Mouse (Mus musculus) forebrain, embryonic 14.5 days (tissue): ENCODE data around the gene Nfat5. TPM values are rescaled to one million over a fixed set of nuclear protein-coding genes. Genes with fewer than 3 reads are reported as not detected.
A peak's percentile ranks its signal among the peaks of the same experiment; 100 is the strongest.

Experiments used
- ATAC-seq: fragments of 200-750 bp; cut with Nextera tagmentation; 2 replicates; pipeline ENCODE4 v1.8.0; 2017; ENCODE audit warnings: mild to moderate bottlenecking, moderate library complexity
- DNase-seq: peaks from one replicate; pipeline ENCODE4 v3.0.0-alpha.2; 2015; ENCODE audit warnings: low spot score
- H3K27ac ChIP-seq: fragments of 300-500 bp; sonication (generic); 2 replicates; pipeline ENCODE4 v1.5.1; 2014; ENCODE audit warnings: low read depth, mild to moderate bottlenecking, control low read depth, low read length, moderate library complexity
- H3K27me3 ChIP-seq: fragments of 300-500 bp; sonication (generic); replicated peaks from 2 replicates; pipeline ENCODE4 v1.6.1; 2014; ENCODE audit warnings: low read length, control low read depth, mixed read lengths; ENCODE audit not compliant: control insufficient read depth, insufficient read depth
- H3K36me3 ChIP-seq: fragments of 300-500 bp; sonication (generic); 2 replicates; pipeline ENCODE4 v1.6.1; 2014; ENCODE audit warnings: low read length, control low read depth; ENCODE audit not compliant: control insufficient read depth, insufficient read depth
- H3K4me1 ChIP-seq: fragments of 300-500 bp; sonication (generic); 2 replicates; pipeline ENCODE4 v1.6.1; 2014; ENCODE audit warnings: antibody characterized with exemption, low read length, control low read depth; ENCODE audit not compliant: control insufficient read depth, insufficient read depth
- H3K4me2 ChIP-seq: fragments of 300-500 bp; sonication (generic); 2 replicates; pipeline ENCODE4 v1.6.1; 2014; ENCODE audit warnings: mild to moderate bottlenecking, control low read depth, low read length
- H3K4me3 ChIP-seq: fragments of 300-500 bp; sonication (generic); 2 replicates; pipeline ENCODE4 v1.5.1; 2014; ENCODE audit warnings: low read depth, low read length, control low read depth
- H3K9ac ChIP-seq: fragments of 300-500 bp; sonication (generic); 2 replicates; pipeline ENCODE4 v1.6.1; 2014; ENCODE audit warnings: mild to moderate bottlenecking, low read length, control low read depth, moderate library complexity
- H3K9me3 ChIP-seq: fragments of 300-500 bp; sonication (generic); replicated peaks from 2 replicates; pipeline ENCODE4 v1.6.1; 2016; ENCODE audit warnings: low read length, control low read depth, mixed read lengths; ENCODE audit not compliant: control insufficient read depth
- WGBS: fragments of 180-500 bp; shearing (Covaris S2); extraction: QIAGEN DNeasy Blood & Tissue Kit; methylation state at CpG from one replicate; pipeline ENCODE4 v1.1.7; 2014; 5-methylcytosine and 5-hydroxymethylcytosine counted together
- polyA plus RNA-seq: library from polyadenylated mRNA; unstranded; fragments of >200 nt; fragmentation: Nextera tagmentation; extraction: Ambion mirVana; gene quantifications from 2 replicates; pipeline ENCODE4 v1.2.1, GENCODE M21; 2014

The Nfat5 gene
- polyA plus RNA-seq, 1 experiment from 2014 or later: 3.4 TPM

GRCm38 (mm10) chr8:107397665-107398064 is 104.4 kb downstream of the Nfat5 start:
- Histone ChIP-seq H3K4me2 (no peak overlapping the region), H3K9ac (no peak overlapping the region), H3K27ac (no peak overlapping the region), H3K36me3 (no peaks in the 10 kb centered on the region), H3K4me3 (no peak overlapping the region), H3K27me3 (no peaks in the 10 kb centered on the region), H3K4me1 (peaks cover under 1% of the 10 kb centered on the region), H3K9me3 (no peaks in the 10 kb centered on the region)
- WGBS: 61% methylated on average over 12 of the region's 12 CpGs
- ATAC-seq (no peak), DNase-seq (no peak)

- no peak overlapping the region for H3K4me3 ChIP-seq
- H3K27me3 ChIP-seq: no peaks in the 10 kb centered on the region
- DNase-seq (peak; percentile 46), ATAC-seq (no peak)
- H3K4me2 ChIP-seq: no peak overlapping the region
- H3K4me1 ChIP-seq: peaks cover 6% of the 10 kb centered on the region
- H3K9me3 ChIP-seq: no peaks in the 10 kb centered on the region
- no peak overlapping the region for H3K9ac ChIP-seq
- WGBS: 31% methylated on average over 9 of the region's 9 CpGs
- H3K27ac ChIP-seq: no peak overlapping the region; the same call in 1 of the 2 replicates
- H3K36me3 ChIP-seq: no peaks in the 10 kb centered on the region
Measured at GRCm38 (mm10) chr8:107399495-107399894, 106.2 kb downstream of the Nfat5 start.

- DNase-seq (no peak), ATAC-seq (no peak)
- Histone ChIP-seq H3K36me3 (no peaks in the 10 kb centered on the region), H3K27ac (no peak overlapping the region), H3K9me3 (no peaks in the 10 kb centered on the region), H3K9ac (no peak overlapping the region), H3K4me3 (no peak overlapping the region), H3K4me2 (no peak overlapping the region), H3K27me3 (no peaks in the 10 kb centered on the region), H3K4me1 (peaks cover 6% of the 10 kb centered on the region)
- WGBS: 76% methylated on average over 5 of the region's 5 CpGs
Measured at GRCm38 (mm10) chr8:107401866-107402265, 108.6 kb downstream of the Nfat5 start.

GRCm38 (mm10) chr8:107403038-107403781 is 109.9 kb downstream of the Nfat5 start, which contains the start of gene Nqo1:
Gene Nqo1 (minus strand): TSS chr8:107403206.
- Histone ChIP-seq H3K4me2 (peak within 1 kb of the TSS; percentile 55), H3K9me3 (no peaks in the 10 kb centered on the region), H3K36me3 (no peaks in the 10 kb centered on the region), H3K27me3 (no peaks in the 10 kb centered on the region), H3K4me3 (peak within 1 kb of the TSS; percentile 23), H3K27ac (no peak within 1 kb of the TSS), H3K4me1 (peaks cover 6% of the 10 kb centered on the region), H3K9ac (peak within 1 kb of the TSS; percentile 29; the same call in 1 of the 2 replicates)
- DNase-seq (peak; percentile 87), ATAC-seq (peak; percentile 94)
- WGBS: 12% methylated on average over 22 of the region's 22 CpGs

- no peak overlapping the region for H3K4me2 ChIP-seq
- H3K27me3 ChIP-seq: no peaks in the 10 kb centered on the region
- no peaks in the 10 kb centered on the region for H3K9me3 ChIP-seq
- H3K9ac ChIP-seq: no peak overlapping the region
- peaks cover 3% of the 10 kb centered on the region; the same call in 1 of the 2 replicates for H3K36me3 ChIP-seq
- H3K4me3 ChIP-seq: no peak overlapping the region
- no peak for DNase-seq
- ATAC-seq: no peak
- WGBS: 85% methylated on average over 4 of the region's 4 CpGs
- H3K4me1 ChIP-seq: peaks cover 6% of the 10 kb centered on the region
- H3K27ac ChIP-seq: no peak overlapping the region
Measured at GRCm38 (mm10) chr8:107404057-107404456, 110.8 kb downstream of the Nfat5 start.

GRCm38 (mm10) chr8:107405935-107406334 is 112.7 kb downstream of the Nfat5 start:
- H3K4me3 ChIP-seq: no peak overlapping the region
- no peak overlapping the region for H3K27ac ChIP-seq
- DNase-seq (no peak), ATAC-seq (no peak)
- no peaks in the 10 kb centered on the region for H3K9me3 ChIP-seq
- peaks cover 19% of the 10 kb centered on the region for H3K36me3 ChIP-seq
- no peaks in the 10 kb centered on the region for H3K27me3 ChIP-seq
- H3K9ac ChIP-seq: no peak overlapping the region
- H3K4me1 ChIP-seq: peaks cover 6% of the 10 kb centered on the region
- WGBS: 55% methylated on average over 3 of the region's 3 CpGs
- H3K4me2 ChIP-seq: no peak overlapping the region

- ATAC-seq: no peak
- H3K4me1 ChIP-seq: no peaks in the 10 kb centered on the region
- no peak overlapping the region for H3K4me3 ChIP-seq
- WGBS: 79% methylated on average over 4 of the region's 4 CpGs
- no peaks in the 10 kb centered on the region for H3K27me3 ChIP-seq
- DNase-seq: peak; percentile 44
- H3K4me2 ChIP-seq: no peak overlapping the region
- H3K36me3 ChIP-seq: peaks cover 74% of the 10 kb centered on the region
- no peak overlapping the region for H3K9ac ChIP-seq
- H3K27ac ChIP-seq: no peak overlapping the region
- no peaks in the 10 kb centered on the region for H3K9me3 ChIP-seq
Measured at GRCm38 (mm10) chr8:107411391-107411790, 118.1 kb downstream of the Nfat5 start.

- ATAC-seq (no peak), DNase-seq (no peak)
- H3K36me3 ChIP-seq: peaks cover 84% of the 10 kb centered on the region
- H3K9me3 ChIP-seq: no peaks in the 10 kb centered on the region
- H3K9ac ChIP-seq: no peak overlapping the region
- no peak overlapping the region for H3K27ac ChIP-seq
- no peaks in the 10 kb centered on the region for H3K27me3 ChIP-seq
- H3K4me2 ChIP-seq: no peak overlapping the region
- 88% methylated on average over 8 of the region's 8 CpGs for WGBS
- H3K4me1 ChIP-seq: no peaks in the 10 kb centered on the region
- H3K4me3 ChIP-seq: no peak overlapping the region
Measured at GRCm38 (mm10) chr8:107412552-107412951, 119.3 kb downstream of the Nfat5 start.

GRCm38 (mm10) chr8:107413881-107414280 is 120.6 kb downstream of the Nfat5 start:
- ATAC-seq (no peak), DNase-seq (no peak)
- H3K36me3 ChIP-seq: peaks cover 96% of the 10 kb centered on the region
- H3K4me2 ChIP-seq: no peak overlapping the region
- H3K9ac ChIP-seq: no peak overlapping the region
- no peaks in the 10 kb centered on the region for H3K4me1 ChIP-seq
- H3K27me3 ChIP-seq: no peaks in the 10 kb centered on the region
- 91% methylated on average over 10 of the region's 10 CpGs for WGBS
- H3K27ac ChIP-seq: no peak overlapping the region
- no peaks in the 10 kb centered on the region for H3K9me3 ChIP-seq
- H3K4me3 ChIP-seq: no peak overlapping the region
